Mouse (Mus musculus) CD4-positive naive resting alpha-beta T cell, adult 57 days (primary cell): ENCODE results near the gene B430305J03Rik. TPM values are rescaled to one million over a fixed set of nuclear protein-coding genes. Genes with fewer than 3 reads are reported as not detected.

Experiments
- total RNA-seq: library from RNA; stranded (reverse); gene quantifications from one replicate; pipeline ENCODE4 v1.2.4, GENCODE M21; 2023

B430305J03Rik gene
- total RNA-seq: 0.50 TPM

DNA sequence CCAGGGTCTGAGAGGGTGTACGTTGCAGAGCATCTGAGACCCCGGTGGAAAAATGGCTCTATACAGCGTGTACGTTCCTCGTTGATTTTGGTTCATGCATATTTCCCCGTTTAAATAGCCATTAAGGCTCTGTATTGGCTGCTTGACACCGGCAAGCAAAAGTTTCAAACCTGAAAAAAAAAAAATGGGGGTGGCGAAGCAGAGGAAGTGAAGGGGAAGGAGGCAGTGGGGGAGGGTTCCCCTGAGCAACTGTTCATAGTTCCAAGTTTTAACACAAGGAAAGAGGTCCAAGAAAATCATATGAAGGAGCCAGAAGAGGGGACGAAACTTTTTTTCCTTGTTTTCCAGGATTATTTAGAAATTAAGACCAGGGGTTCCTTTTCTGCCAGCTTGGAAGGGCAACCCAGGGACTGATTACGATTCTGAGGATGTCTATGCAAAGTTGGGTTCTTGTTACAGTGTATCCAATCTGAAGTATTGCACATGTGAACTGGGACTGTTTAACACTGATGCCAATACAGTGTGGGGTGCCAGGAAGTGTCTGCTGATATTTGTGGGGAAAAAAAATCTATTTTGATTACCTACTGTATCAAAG, at the start of gene B430305J03Rik:
Gene B430305J03Rik (minus strand): TSS at position 173 of the 595 bp plus-strand sequence.

GRCm38 (mm10) chr3:61361338-61361737, 4.4 kb downstream of the B430305J03Rik start, which contains the start of gene Rap2b:
Rap2b (plus strand) TSS chr3:61361638.

Other genes starting within 250 kb of the B430305J03Rik start
- gene Rap2b, start 4.3 kb downstream of the B430305J03Rik start, total RNA-seq: 16.5 TPM